Mouse (Mus musculus) monocyte, adult 59 days (primary cell): ENCODE results near the gene Vmn2r97. TPM values are rescaled to one million over a fixed set of nuclear protein-coding genes. Genes with fewer than 3 reads are reported as not detected.

ENCODE experiments used
- total RNA-seq, 2 experiments: library from RNA; stranded (reverse); gene quantifications; one replicate each; pipeline ENCODE4 v1.2.4; 2023

The Vmn2r97 gene
- total RNA-seq = under 1 TPM; 0.12 to 0.16 TPM

DNA sequence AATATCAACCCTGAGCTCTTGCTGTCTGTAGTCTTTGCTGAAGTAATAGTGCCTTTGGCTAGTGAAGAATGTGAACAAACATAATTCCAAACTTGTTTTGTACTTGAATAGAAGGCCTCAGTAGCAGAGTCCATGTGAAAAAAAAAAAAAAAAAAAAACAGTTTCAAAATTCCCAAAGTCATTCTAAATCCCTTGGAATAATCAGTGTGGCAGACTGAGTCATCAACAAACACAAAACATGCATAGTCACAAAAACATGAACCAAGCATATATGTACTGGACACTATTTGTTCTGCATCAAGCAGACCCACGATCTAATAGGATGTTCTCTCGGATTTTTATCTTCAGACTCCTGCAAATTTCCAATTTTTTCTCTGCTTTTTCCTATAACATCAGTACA, at the start of gene Vmn2r97:
Gene Vmn2r97, plus strand, starts transcription at position 301 of the 400 bp plus-strand sequence.

Other genes with a start within 250 kb of the Vmn2r97 start
- gene Vmn2r98, start 139.2 kb downstream of the Vmn2r97 start, total RNA-seq = not detected